Mouse (Mus musculus) spleen, adult 12 weeks (tissue): ENCODE data around the gene Fitm1.

Experiments
- DNase-seq: peaks from one replicate; pipeline ENCODE4 v3.0.0; 2022; ENCODE audit warnings: low spot score

Gene Fitm1

GRCm38 (mm10) chr14:55596036-55596690 lies 20.7 kb downstream of the Fitm1 start:
- DNase-seq, result no peak

- no peak for DNase-seq
These were observed 23.3 kb downstream of the Fitm1 start for GRCm38 (mm10) chr14:55598521-55599390.

GRCm38 (mm10) chr14:55603271-55603632 lies 27.8 kb downstream of the Fitm1 start, which contains the start of gene Irf9:
Irf9 (plus strand) TSS chr14:55603571.
- DNase-seq, result no peak

DNA sequence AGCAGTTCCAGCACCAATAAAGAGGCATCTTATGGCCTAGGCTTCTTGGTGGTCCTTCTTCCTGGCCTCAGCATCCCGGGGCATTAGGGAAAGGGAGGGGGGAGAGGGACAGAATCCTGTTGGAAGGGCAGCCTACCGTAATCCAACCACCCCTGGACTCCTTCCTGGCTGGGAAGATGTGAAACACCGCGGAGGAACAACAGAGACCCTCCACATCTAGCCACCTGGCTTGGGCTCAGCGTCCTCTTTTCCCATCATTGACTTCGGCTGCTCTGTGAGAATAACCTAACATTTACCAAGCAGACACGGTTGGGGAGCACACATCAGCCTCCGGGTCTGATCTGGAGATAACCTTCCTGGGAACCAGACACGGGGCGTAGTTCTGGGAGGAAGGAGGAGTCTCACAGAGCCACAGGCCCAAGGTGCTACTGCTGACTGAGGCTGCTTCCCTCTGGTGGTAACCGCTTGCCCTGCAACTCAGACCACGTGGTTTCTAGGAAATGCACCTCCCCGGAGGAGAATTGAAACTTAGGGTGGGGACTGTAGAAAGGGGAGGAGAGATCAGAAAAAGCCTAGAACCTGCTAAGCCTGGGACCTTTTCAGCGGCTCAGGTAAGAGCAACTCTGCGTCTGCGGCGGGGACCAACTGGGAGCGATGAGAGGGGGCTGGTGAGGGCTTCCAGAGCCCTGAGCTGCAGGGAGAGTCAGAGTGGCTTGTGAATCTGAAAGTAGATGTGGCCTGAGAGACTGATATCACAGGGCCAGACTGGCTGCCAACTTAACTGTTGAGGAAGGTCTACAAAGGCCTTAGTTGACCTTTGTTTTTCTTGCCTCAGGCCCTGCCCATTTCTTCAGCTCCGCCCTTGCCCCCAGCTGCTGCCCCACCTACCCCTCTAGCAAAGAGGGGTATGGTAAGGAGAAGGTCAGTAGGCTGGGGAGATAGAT lies 28.5 kb downstream of the Fitm1 start:
- DNase-seq, result peak; percentile 92

DNA sequence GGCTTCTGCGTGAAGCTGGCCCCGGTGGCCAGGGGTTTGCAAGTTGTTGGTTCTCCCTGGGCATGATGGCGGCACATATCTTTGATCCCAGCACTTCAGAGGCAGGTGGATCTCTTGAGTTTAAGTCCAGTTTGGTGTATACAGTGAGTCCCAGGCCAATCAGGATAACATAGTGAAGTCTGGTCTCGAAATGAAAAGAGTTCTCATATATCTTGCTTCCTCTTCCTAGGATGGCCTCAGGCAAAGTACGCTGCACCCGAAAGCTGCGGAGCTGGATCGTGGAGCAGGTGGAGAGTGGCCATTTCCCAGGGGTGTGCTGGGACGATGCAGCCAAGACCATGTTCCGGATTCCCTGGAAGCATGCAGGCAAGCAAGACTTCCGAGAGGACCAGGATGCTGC lies 29.4 kb downstream of the Fitm1 start:
- no peak for DNase-seq

- no peak for DNase-seq
These were observed 30.5 kb downstream of the Fitm1 start for GRCm38 (mm10) chr14:55605743-55606459.

DNA sequence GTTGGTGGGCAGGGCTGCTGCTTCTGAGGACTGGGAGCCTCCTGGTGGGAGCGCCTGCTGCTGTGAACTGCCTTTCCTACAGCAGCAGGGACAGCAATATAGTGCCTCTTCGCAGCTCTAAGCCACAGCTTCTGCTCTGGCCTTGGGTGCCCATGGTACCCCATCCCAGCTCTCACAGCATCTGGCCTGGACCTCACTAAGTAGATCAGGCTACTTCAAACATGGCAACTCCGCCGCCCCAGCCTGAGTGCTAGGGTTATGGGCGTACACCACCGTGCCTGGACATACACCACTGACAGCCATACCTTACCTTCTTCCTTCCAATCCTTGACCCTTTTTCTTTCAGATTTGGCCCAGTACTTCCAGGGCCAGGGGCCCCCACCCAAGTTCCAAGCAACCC lies 32.9 kb downstream of the Fitm1 start:
- no peak for DNase-seq

- DNase-seq, result no peak
These were observed 37.9 kb downstream of the Fitm1 start for GRCm38 (mm10) chr14:55613346-55613745.

DNA sequence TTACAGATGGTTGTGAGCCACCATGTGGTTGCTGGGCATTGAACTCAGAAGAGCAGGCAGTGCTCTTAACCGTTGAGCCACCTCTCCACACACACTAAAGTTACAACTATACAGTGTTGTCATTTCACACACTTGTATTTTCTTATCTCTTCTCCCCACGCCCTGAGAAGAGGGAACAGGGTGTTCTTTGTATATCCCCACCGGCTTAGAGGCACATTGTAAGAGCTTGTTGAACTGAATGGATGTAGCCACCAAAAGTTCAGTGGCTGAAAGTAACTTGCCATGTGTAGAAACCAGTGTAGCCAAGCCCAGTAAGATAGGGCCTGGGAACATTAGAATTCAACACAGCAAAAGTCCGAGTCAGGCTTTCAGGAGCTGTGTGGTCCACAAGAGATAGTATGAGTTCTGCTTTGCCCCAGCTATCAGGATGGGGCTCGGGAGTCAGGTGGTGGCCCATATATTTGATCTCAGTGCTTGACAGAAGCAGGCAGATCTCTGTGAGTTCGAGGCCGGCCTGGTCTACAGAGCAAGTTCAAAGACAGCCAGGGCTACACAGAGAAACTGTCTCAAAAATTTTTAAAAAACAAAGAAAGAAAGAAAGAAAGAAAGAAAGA lies 39.3 kb downstream of the Fitm1 start:
- DNase-seq, result no peak

- DNase-seq, result no peak
These were observed 40.5 kb downstream of the Fitm1 start for GRCm38 (mm10) chr14:55615876-55616275.

DNA sequence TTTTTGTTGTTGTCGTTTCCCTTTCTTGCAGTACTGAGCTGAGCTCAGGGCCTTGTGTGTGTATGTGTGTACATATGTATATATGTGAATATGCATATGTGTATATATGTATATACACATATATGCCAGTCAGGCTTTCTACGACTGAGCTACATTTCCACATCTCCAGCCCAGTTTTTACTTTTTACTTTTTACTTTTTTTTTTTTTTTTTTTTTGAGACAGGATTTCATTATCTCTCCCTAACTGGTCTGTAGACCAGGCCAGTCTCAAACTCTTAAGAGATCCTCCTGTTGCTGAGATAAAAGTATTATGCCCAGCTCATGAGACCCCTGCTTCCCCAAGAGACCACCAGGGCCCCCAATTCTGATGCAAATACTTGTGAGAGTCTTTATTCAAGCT lies 41.4 kb downstream of the Fitm1 start:
- no peak for DNase-seq

GRCm38 (mm10) chr14:55617822-55618221 lies 42.4 kb downstream of the Fitm1 start, which contains the start of gene Rec8:
Rec8 (plus strand) TSS chr14:55618037.
- no peak for DNase-seq

DNA sequence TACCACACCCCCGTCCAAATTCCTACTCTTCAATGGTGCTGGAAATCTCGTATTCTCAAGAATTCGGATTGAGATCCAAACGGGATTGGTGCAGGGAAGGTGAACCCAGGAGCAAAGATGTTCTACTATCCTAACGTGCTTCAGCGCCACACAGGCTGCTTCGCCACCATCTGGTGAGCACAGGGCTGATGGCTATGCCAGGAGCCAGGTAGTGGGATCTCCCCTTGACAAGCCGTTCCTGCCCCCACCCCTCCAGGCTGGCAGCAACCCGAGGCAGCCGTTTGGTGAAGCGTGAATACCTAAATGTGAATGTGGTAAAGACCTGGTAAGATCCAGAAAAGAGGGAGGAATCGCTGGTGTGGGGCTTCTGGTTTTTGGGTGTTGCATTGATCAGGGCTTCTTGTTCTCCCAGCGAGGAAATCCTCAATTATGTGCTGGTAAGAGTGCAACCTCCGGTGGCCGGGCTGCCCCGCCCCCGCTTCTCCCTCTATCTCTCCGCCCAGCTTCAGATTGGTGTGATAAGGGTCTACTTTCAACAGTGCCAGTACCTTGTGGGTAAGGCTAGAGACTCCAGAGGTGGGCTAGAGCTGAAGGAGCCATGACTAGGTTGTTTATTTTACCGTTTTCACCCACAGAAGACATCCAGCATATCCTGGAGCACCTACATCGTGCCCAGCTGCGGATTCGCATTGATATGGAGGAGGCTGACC lies 43.2 kb downstream of the Fitm1 start:
- DNase-seq, result peak; percentile 37
